Mouse (Mus musculus) heart, embryonic 15.5 days (tissue): Measurements from ENCODE around the gene Mrpl47. TPM values are rescaled to one million over a fixed set of nuclear protein-coding genes. Genes with fewer than 3 reads are reported as not detected.

Experiments
- ATAC-seq: fragments of 200-750 bp; cut with Nextera tagmentation; replicated peaks from 2 replicates; pipeline ENCODE4 v1.8.0; 2017; ENCODE audit warnings: low read depth, moderate TSS enrichment; ENCODE audit not compliant: insufficient number of reproducible peaks, insufficient read depth, low FRiP score
- H3K27ac ChIP-seq: fragments of 300-500 bp; sonication (generic); 2 replicates; pipeline ENCODE4 v1.5.1; 2015; ENCODE audit warnings: mild to moderate bottlenecking, inconsistent platforms
- H3K27me3 ChIP-seq: fragments of 300-500 bp; sonication (generic); 2 replicates; pipeline ENCODE4 v1.6.1; 2015; ENCODE audit warnings: inconsistent platforms
- H3K36me3 ChIP-seq: fragments of 300-500 bp; sonication (generic); 2 replicates; pipeline ENCODE4 v1.6.1; 2015; ENCODE audit warnings: mild to moderate bottlenecking, inconsistent platforms
- H3K4me1 ChIP-seq: fragments of 300-500 bp; sonication (generic); replicated peaks from 2 replicates; pipeline ENCODE4 v1.6.1; 2015; ENCODE audit warnings: inconsistent platforms
- H3K4me2 ChIP-seq: fragments of 300-500 bp; sonication (generic); 2 replicates; pipeline ENCODE4 v1.6.1; 2015; ENCODE audit warnings: inconsistent platforms, mild to moderate bottlenecking, moderate library complexity
- H3K4me3 ChIP-seq: fragments of 300-500 bp; sonication (generic); 2 replicates; pipeline ENCODE4 v1.5.1; 2015; ENCODE audit warnings: mild to moderate bottlenecking, inconsistent platforms
- H3K9ac ChIP-seq: fragments of 300-500 bp; sonication (generic); 2 replicates; pipeline ENCODE4 v1.6.1; 2015; ENCODE audit warnings: mild to moderate bottlenecking, inconsistent platforms
- H3K9me3 ChIP-seq: fragments of 300-500 bp; sonication (generic); replicated peaks from 2 replicates; pipeline ENCODE4 v1.6.1; 2016; ENCODE audit warnings: inconsistent platforms
- WGBS: fragments of 180-500 bp; shearing (Covaris S2); methylation state at CpG from one replicate; pipeline ENCODE4 v1.1.7; 2015; ENCODE audit warnings: mixed read lengths; 5-methylcytosine and 5-hydroxymethylcytosine counted together
- polyA plus RNA-seq: library from polyadenylated mRNA; unstranded; fragments of >200 nt; fragmentation: Nextera tagmentation; extraction: Ambion mirVana; gene quantifications from 2 replicates; pipeline ENCODE4 v1.2.1, GENCODE M21; 2015

The Mrpl47 gene
- polyA plus RNA-seq, 1 experiment from 2014 or later, result 33.9 TPM

- Histone ChIP-seq H3K4me2 (no peak overlapping the region), H3K9ac (no peak overlapping the region), H3K27ac (no peak overlapping the region), H3K4me1 (0 out of 2 replicates have a peak, but pooled peaks cover 2% of the 10 kb centered on the region), H3K9me3 (no peaks in the 10 kb centered on the region), H3K36me3 (no peaks in the 10 kb centered on the region), H3K4me3 (no peak overlapping the region), H3K27me3 (no peaks in the 10 kb centered on the region)
- 66% methylated on average over 4 of the region's 4 CpGs for WGBS
- ATAC-seq, result no peak
These were observed 50.2 kb downstream of the Mrpl47 start for GRCm38 (mm10) chr3:32687156-32687555.

GRCm38 (mm10) chr3:32686537-32686936 lies 50.9 kb downstream of the Mrpl47 start:
- no peak for ATAC-seq
- Histone ChIP-seq H3K9me3 (no peaks in the 10 kb centered on the region), H3K36me3 (no peaks in the 10 kb centered on the region), H3K4me3 (no peak overlapping the region), H3K9ac (no peak overlapping the region), H3K4me2 (no peak overlapping the region), H3K4me1 (no peaks in the 10 kb centered on the region), H3K27me3 (no peaks in the 10 kb centered on the region), H3K27ac (no peak overlapping the region)
- WGBS, result 56% methylated on average over 1 of the region's 1 CpGs

GRCm38 (mm10) chr3:32684631-32685030 lies 52.8 kb downstream of the Mrpl47 start:
- H3K4me3 ChIP-seq, result no peak overlapping the region
- no peak overlapping the region for H3K9ac ChIP-seq
- 65% methylated on average over 3 of the region's 3 CpGs for WGBS
- no peaks in the 10 kb centered on the region for H3K27me3 ChIP-seq
- ATAC-seq, result no peak
- H3K27ac ChIP-seq, result no peak overlapping the region
- H3K36me3 ChIP-seq, result no peaks in the 10 kb centered on the region
- H3K9me3 ChIP-seq, result no peaks in the 10 kb centered on the region
- H3K4me2 ChIP-seq, result no peak overlapping the region
- H3K4me1 ChIP-seq, result no peaks in the 10 kb centered on the region

- Histone ChIP-seq H3K27ac (no peak overlapping the region), H3K27me3 (no peaks in the 10 kb centered on the region), H3K4me3 (no peak overlapping the region), H3K9ac (no peak overlapping the region), H3K4me2 (no peak overlapping the region), H3K9me3 (no peaks in the 10 kb centered on the region), H3K4me1 (no peaks in the 10 kb centered on the region), H3K36me3 (no peaks in the 10 kb centered on the region)
- WGBS, result 57% methylated on average over 12 of the region's 12 CpGs
- no peak for ATAC-seq
These were observed 54.4 kb downstream of the Mrpl47 start for GRCm38 (mm10) chr3:32682910-32683531.

GRCm38 (mm10) chr3:32676393-32676792 lies 61.0 kb downstream of the Mrpl47 start:
- H3K4me3 ChIP-seq, result no peak overlapping the region
- no peak overlapping the region for H3K27ac ChIP-seq
- no peaks in the 10 kb centered on the region for H3K9me3 ChIP-seq
- WGBS, result 71% methylated on average over 6 of the region's 6 CpGs
- no peaks in the 10 kb centered on the region for H3K36me3 ChIP-seq
- H3K27me3 ChIP-seq, result no peaks in the 10 kb centered on the region
- peak; percentile 14; the same call in 1 of the 2 replicates for ATAC-seq
- H3K4me2 ChIP-seq, result no peak overlapping the region
- no peaks in the 10 kb centered on the region for H3K4me1 ChIP-seq
- H3K9ac ChIP-seq, result no peak overlapping the region

Other genes with a start within 250 kb of the Mrpl47 start
- gene Kcnmb3, start 245.4 kb downstream of the Mrpl47 start, polyA plus RNA-seq, result not detected in 2 replicates
- gene Zfp639, start 227.3 kb downstream of the Mrpl47 start, polyA plus RNA-seq, result 25.6 and 29.5 TPM in 2 replicates
- gene Mfn1, start 208.1 kb downstream of the Mrpl47 start, polyA plus RNA-seq, result 60.8 and 78.6 TPM in 2 replicates
- 56.5 and 62.2 TPM in 2 replicates for gene Gnb4, start 121.0 kb downstream of the Mrpl47 start, polyA plus RNA-seq
- 75.9 and 90.3 TPM in 2 replicates for gene Actl6a, start 31.3 kb downstream of the Mrpl47 start, polyA plus RNA-seq
- gene Ndufb5, start 615 bp downstream of the Mrpl47 start, polyA plus RNA-seq, result 447 and 650 TPM in 2 replicates
- 49.3 and 55.5 TPM in 2 replicates for gene Usp13, start 79.9 kb upstream of the Mrpl47 start, polyA plus RNA-seq